Mouse (Mus musculus) MEL (cell line): ENCODE measurements around the gene Spns2. TPM values are rescaled to one million over a fixed set of nuclear protein-coding genes. Genes with fewer than 3 reads are reported as not detected.

Experiments
- DNase-seq: peaks from one replicate; pipeline ENCODE4 v3.0.0; 2011; ENCODE audit warnings: low read depth, low spot score
- H3K27ac ChIP-seq: 2 replicates; pipeline ENCODE4 v1.5.1; 2012; ENCODE audit warnings: low read depth, mild to moderate bottlenecking, control low read depth, low read length, moderate library complexity; ENCODE audit not compliant: control insufficient read depth
- H3K27me3 ChIP-seq, 2 experiments: fragments of 150-350 bp in 1 of 2; sonication (generic) in 1 of 2; 2 replicates each; pipeline ENCODE4 v1.6.1; 2012; ENCODE audit warnings: low read length in 2 of 2, mild to moderate bottlenecking in 2 of 2, improper control_type of control experiment in 1 of 2, moderate library complexity in 1 of 2; ENCODE audit not compliant: insufficient read depth in 2 of 2, control insufficient read depth in 1 of 2
- H3K36me3 ChIP-seq, 2 experiments: 2 replicates each; pipeline ENCODE4 v1.6.1; 2012 to 2014; ENCODE audit warnings: low read length in 2 of 2, improper control_type of control experiment in 1 of 2, inconsistent platforms in 1 of 2, mild to moderate bottlenecking in 1 of 2; ENCODE audit not compliant: insufficient read depth in 2 of 2, control insufficient read depth in 1 of 2
- H3K4me1 ChIP-seq, 2 experiments: fragments of 150-350 bp in 1 of 2; sonication (generic) in 1 of 2; 2 replicates each; pipeline ENCODE4 v1.6.1; 2012; ENCODE audit warnings: low read length in 2 of 2, improper control_type of control experiment in 1 of 2, mild to moderate bottlenecking in 1 of 2; ENCODE audit not compliant: insufficient read depth in 2 of 2, control insufficient read depth in 1 of 2
- H3K4me3 ChIP-seq, 2 experiments: fragments of 150-350 bp in 1 of 2; sonication (generic) in 1 of 2; 2 replicates each; pipeline ENCODE4 v1.5.1; 2012; ENCODE audit warnings: low read depth in 2 of 2, low read length in 2 of 2, mild to moderate bottlenecking in 2 of 2, moderate library complexity in 2 of 2, control low read depth in 1 of 2, improper control_type of control experiment in 1 of 2; ENCODE audit not compliant: control insufficient read depth in 1 of 2, insufficient read depth in 1 of 2
- H3K79me2 ChIP-seq: 2 replicates; pipeline ENCODE4 v1.6.1; 2012; ENCODE audit warnings: mild to moderate bottlenecking, low read length, moderate library complexity; ENCODE audit not compliant: control insufficient read depth, poor library complexity, insufficient read depth
- H3K9ac ChIP-seq: 2 replicates; pipeline ENCODE4 v1.6.1; 2012; ENCODE audit warnings: low read depth, mild to moderate bottlenecking, control low read depth, low read length, moderate library complexity; ENCODE audit not compliant: control insufficient read depth, poor library complexity, severe bottlenecking
- H3K9me3 ChIP-seq: fragments of 150-350 bp; sonication (generic); replicated peaks from 2 replicates; pipeline ENCODE4 v1.6.1; 2012; ENCODE audit warnings: mild to moderate bottlenecking, low read length, improper control_type of control experiment, moderate library complexity; ENCODE audit not compliant: insufficient read depth
- BHLHE40 ChIP-seq: IDR thresholded peaks from 2 replicates; pipeline ENCODE4 v1.6.1; 2012; ENCODE audit warnings: low read depth, mild to moderate bottlenecking, inconsistent platforms, low read length, improper control_type of control experiment, borderline replicate concordance
- CHD1 ChIP-seq: IDR thresholded peaks from 2 replicates; pipeline ENCODE4 v1.6.1; 2012; ENCODE audit warnings: low read depth, mild to moderate bottlenecking, inconsistent platforms, low read length, improper control_type of control experiment
- CHD2 ChIP-seq: IDR thresholded peaks from 2 replicates; pipeline ENCODE4 v1.6.1; 2011; ENCODE audit warnings: low read length, improper control_type of control experiment
- CTCF ChIP-seq, 3 experiments: IDR thresholded peaks in 2 of 3; conservative IDR thresholded peaks in 1 of 3; 2 replicates each; pipeline ENCODE4 v1.5.1; 2011 to 2012; ENCODE audit warnings: low read length in 3 of 3, low read depth in 2 of 3, mild to moderate bottlenecking in 2 of 3, improper control_type of control experiment in 1 of 3, inconsistent platforms in 1 of 3, mixed read lengths in 1 of 3, moderate library complexity in 1 of 3; ENCODE audit not compliant: control insufficient read depth in 1 of 3, insufficient read depth in 1 of 3, poor library complexity in 1 of 3, severe bottlenecking in 1 of 3
- E2F4 ChIP-seq: IDR thresholded peaks from 2 replicates; pipeline ENCODE4 v1.6.1; 2011; ENCODE audit warnings: low read depth, low read length, improper control_type of control experiment, borderline replicate concordance
- ELF1 ChIP-seq: IDR thresholded peaks from 2 replicates; pipeline ENCODE4 v1.6.1; 2014; ENCODE audit warnings: low read depth, mild to moderate bottlenecking, inconsistent platforms, low read length, improper control_type of control experiment, moderate library complexity
- ETS1 ChIP-seq: IDR thresholded peaks from 2 replicates; pipeline ENCODE4 v1.6.1; 2012; ENCODE audit warnings: low read depth, mild to moderate bottlenecking, inconsistent platforms, low read length, improper control_type of control experiment, moderate library complexity
- GABPA ChIP-seq: IDR thresholded peaks from 2 replicates; pipeline ENCODE4 v1.6.1; 2012; ENCODE audit warnings: low read depth, mild to moderate bottlenecking, inconsistent platforms, low read length, improper control_type of control experiment, moderate library complexity
- GATA1 ChIP-seq: IDR thresholded peaks from 2 replicates; pipeline ENCODE4 v1.6.1; 2011; ENCODE audit warnings: low read depth, low read length, improper control_type of control experiment
- HCFC1 ChIP-seq: IDR thresholded peaks from 2 replicates; pipeline ENCODE4 v1.6.1; 2012; ENCODE audit warnings: low read depth, mild to moderate bottlenecking, inconsistent platforms, low read length, improper control_type of control experiment, moderate library complexity
- JUND ChIP-seq: IDR thresholded peaks from 2 replicates; pipeline ENCODE4 v1.6.1; 2011; ENCODE audit warnings: low read depth, mild to moderate bottlenecking, improper control_type of control experiment, low read length
- KAT2A ChIP-seq: conservative IDR thresholded peaks from 2 replicates; pipeline ENCODE4 v1.6.1; 2012; ENCODE audit warnings: low read depth, low read length, improper control_type of control experiment, inconsistent platforms
- MAZ ChIP-seq: IDR thresholded peaks from 2 replicates; pipeline ENCODE4 v1.6.1; 2012; ENCODE audit warnings: low read depth, mild to moderate bottlenecking, inconsistent platforms, low read length, improper control_type of control experiment
- MXI1 ChIP-seq: IDR thresholded peaks from 2 replicates; pipeline ENCODE4 v1.6.1; 2011; ENCODE audit warnings: mild to moderate bottlenecking, low read depth, low read length, improper control_type of control experiment
- MYC ChIP-seq: IDR thresholded peaks from 2 replicates; pipeline ENCODE4 v1.6.1; 2011; ENCODE audit warnings: low read depth, mild to moderate bottlenecking, low read length, improper control_type of control experiment, moderate library complexity
- NELFE ChIP-seq: IDR thresholded peaks from 2 replicates; pipeline ENCODE4 v1.6.1; 2011; ENCODE audit warnings: low read depth, low read length, improper control_type of control experiment
- POLR2A ChIP-seq, 2 experiments: IDR thresholded peaks; 2 replicates each; pipeline ENCODE4 v1.6.1; 2011 to 2012; ENCODE audit warnings: low read length in 2 of 2, mild to moderate bottlenecking in 2 of 2, control low read depth in 1 of 2, improper control_type of control experiment in 1 of 2, low read depth in 1 of 2, moderate library complexity in 1 of 2; ENCODE audit not compliant: control insufficient read depth in 1 of 2, insufficient read depth in 1 of 2, poor library complexity in 1 of 2
- POLR2AphosphoS2 ChIP-seq: IDR thresholded peaks from 2 replicates; pipeline ENCODE4 v1.6.1; 2011; ENCODE audit warnings: low read length, improper control_type of control experiment
- POLR2AphosphoS5 ChIP-seq: IDR thresholded peaks from 2 replicates; pipeline ENCODE4 v1.6.1; 2012; ENCODE audit warnings: low read depth, borderline replicate concordance, mild to moderate bottlenecking, inconsistent platforms, low read length, moderate library complexity, mixed read lengths
- RCOR1 ChIP-seq: IDR thresholded peaks from 2 replicates; pipeline ENCODE4 v1.6.1; 2012; ENCODE audit warnings: low read depth, mild to moderate bottlenecking, inconsistent platforms, low read length, improper control_type of control experiment
- SMC3 ChIP-seq: IDR thresholded peaks from 2 replicates; pipeline ENCODE4 v1.6.1; 2011; ENCODE audit warnings: low read depth, low read length, improper control_type of control experiment
- TAL1 ChIP-seq: IDR thresholded peaks from 2 replicates; pipeline ENCODE4 v1.6.1; 2012; ENCODE audit warnings: mild to moderate bottlenecking, inconsistent platforms, low read length, moderate library complexity, mixed read lengths
- TCF12 ChIP-seq: IDR thresholded peaks from 2 replicates; pipeline ENCODE4 v1.6.1; 2014; ENCODE audit warnings: low read depth, mild to moderate bottlenecking, inconsistent platforms, low read length, improper control_type of control experiment, moderate library complexity
- UBTF ChIP-seq: IDR thresholded peaks from 2 replicates; pipeline ENCODE4 v1.6.1; 2012; ENCODE audit warnings: low read depth, mild to moderate bottlenecking, inconsistent platforms, low read length, improper control_type of control experiment, moderate library complexity, borderline replicate concordance; ENCODE audit not compliant: insufficient read depth
- USF1 ChIP-seq: IDR thresholded peaks from 2 replicates; pipeline ENCODE4 v1.6.1; 2014; ENCODE audit warnings: low read depth, mild to moderate bottlenecking, inconsistent platforms, low read length, improper control_type of control experiment, moderate library complexity
- USF2 ChIP-seq, 2 experiments: IDR thresholded peaks; 2 replicates each; pipeline ENCODE4 v1.6.1; 2011 to 2012; ENCODE audit warnings: improper control_type of control experiment in 2 of 2, low read length in 2 of 2, borderline replicate concordance in 1 of 2, inconsistent platforms in 1 of 2, low read depth in 1 of 2, mild to moderate bottlenecking in 1 of 2; ENCODE audit not compliant: insufficient read depth in 1 of 2
- ZC3H11A ChIP-seq: IDR thresholded peaks from 2 replicates; pipeline ENCODE4 v1.6.1; 2012; ENCODE audit warnings: low read depth, mild to moderate bottlenecking, inconsistent platforms, low read length, improper control_type of control experiment
- ZKSCAN1 ChIP-seq: IDR thresholded peaks from 2 replicates; pipeline ENCODE4 v1.6.1; 2012; ENCODE audit warnings: low read depth, mild to moderate bottlenecking, inconsistent platforms, low read length, improper control_type of control experiment, moderate library complexity
- ZMIZ1 ChIP-seq: IDR thresholded peaks from 2 replicates; pipeline ENCODE4 v1.6.1; 2012; ENCODE audit warnings: low read depth, mild to moderate bottlenecking, inconsistent platforms, low read length, improper control_type of control experiment, moderate library complexity
- ZNF384 ChIP-seq: IDR thresholded peaks from 2 replicates; pipeline ENCODE4 v1.6.1; 2012; ENCODE audit warnings: low read depth, mild to moderate bottlenecking, inconsistent platforms, low read length, improper control_type of control experiment
- polyA plus RNA-seq, 2 experiments: library from polyadenylated mRNA; stranded (reverse) in 1 of 2; unstranded in 1 of 2; fragments of >175 nt in 1 of 2; fragments of >200 nt in 1 of 2; gene quantifications; 2 replicates each; pipeline versions ENCODE4 v1.2.1 to v1.2.4; 2012; ENCODE audit warnings: low replicate concordance in 2 of 2, low read depth in 1 of 2; ENCODE audit not compliant: insufficient read length in 2 of 2, insufficient read depth in 1 of 2, missing spikeins in 1 of 2
- total RNA-seq: library from RNA; depleted of rRNA; stranded (reverse); fragments of 300-350 nt; gene quantifications from 2 replicates; pipeline ENCODE4 v1.2.3, GENCODE M21; 2012

The Spns2 gene
- total and polyA plus RNA-seq, 3 experiments = 0.58 to 3.0 TPM; not detected in 1

DNA sequence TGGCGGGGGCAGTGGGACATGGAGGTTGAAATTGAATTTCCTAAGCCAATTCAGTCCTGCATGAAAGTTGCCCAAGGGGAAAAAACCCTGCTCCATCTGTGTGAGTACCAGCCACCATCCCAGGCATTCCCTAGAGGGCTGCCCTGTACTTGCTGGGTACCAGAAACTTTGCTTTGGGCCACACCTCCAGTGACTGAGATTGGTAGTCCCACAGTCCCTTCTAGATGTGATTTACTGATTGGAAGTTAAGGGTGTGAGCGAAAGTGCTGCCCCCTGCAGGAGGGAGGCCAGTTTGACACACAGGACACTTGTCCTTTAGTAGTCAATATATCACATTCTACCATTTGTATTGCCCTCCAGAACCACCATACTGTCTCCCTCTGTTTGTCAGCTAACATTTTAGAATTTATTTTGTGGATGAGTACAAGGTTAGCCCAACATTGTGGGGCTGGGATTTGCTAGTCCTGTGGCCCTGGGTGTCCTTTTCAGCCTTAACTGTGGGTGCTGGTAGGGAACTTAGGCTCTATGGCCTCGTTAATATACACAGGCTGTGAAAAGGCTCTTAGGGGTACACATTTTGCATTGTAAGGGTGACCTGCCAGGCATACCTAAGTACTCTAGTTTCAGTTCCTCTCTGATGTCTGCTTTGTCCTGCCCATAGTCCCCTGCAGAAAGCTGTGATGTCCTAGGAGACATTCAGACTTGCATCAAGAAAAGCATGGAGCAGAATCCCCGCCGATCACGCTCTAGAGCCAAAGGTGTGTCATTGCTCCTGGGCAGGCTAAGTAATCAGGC, 43.2 kb downstream of the Spns2 start (continued):
- no peak for TF ChIP-seq E2F4
- peak; percentile 98 for TF ChIP-seq RCOR1
- TF ChIP-seq ETS1 = no peak
- TF ChIP-seq BHLHE40 = no peak
- no peak for TF ChIP-seq CHD1
- TF ChIP-seq TAL1 = no peak
- no peak for TF ChIP-seq ZNF384
- TF ChIP-seq ZC3H11A = no peak
- TF ChIP-seq USF2 (IDR thresholded peaks at IDR 0.05; ENCODE audit: borderline replicate concordance in 1 of 2, insufficient read depth in 1 of 2, low read depth in 1 of 2, low read length in 2 of 2) = no peak
- TF ChIP-seq SMC3 = 0 out of 2 replicates have a peak, but pooled peaks have one; percentile 4
- TF ChIP-seq POLR2AphosphoS5 = no peak

DNA sequence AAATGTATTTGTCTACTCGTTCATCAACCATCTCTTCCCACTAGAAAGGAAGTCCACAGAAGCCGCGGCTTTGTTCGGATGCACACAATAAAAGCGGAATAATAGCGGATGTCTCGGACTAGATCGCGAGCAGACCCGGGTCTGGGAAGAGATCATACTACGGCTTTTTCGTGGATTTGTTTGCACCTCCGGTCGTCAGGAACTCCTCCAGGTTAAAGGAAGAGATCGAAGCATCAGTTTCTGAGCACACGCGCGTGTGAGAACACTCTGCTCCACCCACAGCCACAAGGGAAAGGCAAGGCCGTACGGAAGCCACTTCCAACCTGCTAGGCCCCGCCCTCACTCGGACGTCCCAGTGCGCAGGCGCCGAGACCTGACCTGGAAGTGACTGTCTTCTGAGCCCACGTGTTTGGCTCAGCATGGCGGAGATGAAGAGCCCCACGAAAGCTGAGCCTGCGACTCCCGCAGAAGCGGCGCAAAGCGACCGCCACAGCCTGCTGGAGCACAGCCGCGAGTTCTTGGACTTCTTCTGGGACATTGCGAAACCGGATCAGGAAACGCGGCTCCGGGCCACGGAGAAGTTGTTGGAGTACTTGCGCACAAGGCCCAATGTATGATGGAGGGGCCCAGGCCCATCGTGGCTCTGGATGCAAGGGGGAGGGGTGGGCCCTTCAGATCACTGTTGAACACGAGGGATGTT, 48.6 kb downstream of the Spns2 start, which contains the start of gene Mybbp1a:
TSS of gene Mybbp1a (plus strand) at position 391 of the 700 bp plus-strand sequence.
- Histone ChIP-seq H3K4me3 (peak within 1 kb of the TSS; percentile 96 to 99), H3K27ac (peak within 1 kb of the TSS; percentile 93), H3K9ac (peak within 1 kb of the TSS; percentile 95), H3K9me3 (no peaks in the 10 kb centered on the region), H3K27me3 (no peaks in the 10 kb centered on the region), H3K36me3 (peaks cover 16 to 28% of the 10 kb centered on the region in 2 experiments), H3K4me1 (peaks cover 0 to 15% of the 10 kb centered on the region in 2 experiments; a peak in 3 of 4 replicates), H3K79me2 (peaks cover 40% of the 10 kb centered on the region)
- peak; percentile 99 for DNase-seq
- TF ChIP-seq ZMIZ1 = peak; percentile 89
- TF ChIP-seq GABPA = no peak
- TF ChIP-seq ZKSCAN1 = no peak
- TF ChIP-seq SMC3 = no peak
- peak; percentile 97 for TF ChIP-seq NELFE
- peak; percentile 94 for TF ChIP-seq HCFC1
- TF ChIP-seq GATA1 = no peak
- TF ChIP-seq ELF1 = peak; percentile 78
- peak; percentile 100 for TF ChIP-seq MYC
- no peak for TF ChIP-seq POLR2AphosphoS5
- 0 out of 2 replicates have a peak, but pooled peaks have one; percentile 8 for TF ChIP-seq JUND
- peak; percentile 65 to 92; a peak in 3 of 4 replicates for TF ChIP-seq POLR2A (IDR thresholded peaks at IDR 0.05; ENCODE audit: control insufficient read depth in 1 of 2, insufficient read depth in 1 of 2, low read depth in 1 of 2, low read length in 2 of 2, poor library complexity in 1 of 2)
- peak; percentile 100 for TF ChIP-seq MXI1
- peak; percentile 93 for TF ChIP-seq USF1
- TF ChIP-seq POLR2AphosphoS2 = peak; percentile 84
- TF ChIP-seq CHD2 = no peak
- TF ChIP-seq BHLHE40 = no peak
- TF ChIP-seq USF2 (IDR thresholded peaks at IDR 0.05; ENCODE audit: borderline replicate concordance in 1 of 2, insufficient read depth in 1 of 2, low read depth in 1 of 2, low read length in 2 of 2) = peak in 1 of 2 experiments; percentile 57; a peak in 1 of 4 replicates
- peak; percentile 73 for TF ChIP-seq KAT2A
- no peak; the same call in none of the 2 replicates for TF ChIP-seq MAZ
- TF ChIP-seq ETS1 = 0 out of 2 replicates have a peak, but pooled peaks have one; percentile 1
- TF ChIP-seq UBTF = no peak
- no peak for TF ChIP-seq ZC3H11A
- peak; percentile 83 for TF ChIP-seq TCF12
- TF ChIP-seq ZNF384 = no peak
- TF ChIP-seq TAL1 = no peak
- TF ChIP-seq CTCF (IDR thresholded peaks at IDR 0.05 in 2 of 3, conservative IDR thresholded peaks at IDR 0.05 in 1 of 3; ENCODE audit: control insufficient read depth in 1 of 3, insufficient read depth in 1 of 3, low read depth in 2 of 3, low read length in 3 of 3, poor library complexity in 1 of 3, severe bottlenecking in 1 of 3) = no peak
